Mouse (Mus musculus) gastrocnemius, adult 2 months (tissue): ENCODE data around the gene Hapln1. TPM values are rescaled to one million over a fixed set of nuclear protein-coding genes. Genes with fewer than 3 reads are reported as not detected.

Experiments used
- DNase-seq: peaks from one replicate; pipeline ENCODE4 v3.0.0; 2022
- H3K27ac ChIP-seq: fragments of 200-600 bp; 2 replicates; pipeline ENCODE4 v1.8.1; 2022; ENCODE audit warnings: mild to moderate bottlenecking
- H3K4me3 ChIP-seq: fragments of 200-600 bp; 2 replicates; pipeline ENCODE4 v1.8.1; 2022; ENCODE audit warnings: mild to moderate bottlenecking, moderate library complexity
- CTCF ChIP-seq: fragments of 200-600 bp; IDR thresholded peaks from 2 replicates; pipeline ENCODE4 v1.8.1; 2022; ENCODE audit warnings: antibody characterized with exemption, mild to moderate bottlenecking, moderate library complexity
- intact Hi-C: fragments of 180-260 bp; cut with DNase I; formaldehyde crosslinking; loops from one replicate; pipeline ENCODE4 v1.15.1; 2025
- total RNA-seq, 2 experiments: library from RNA; stranded (reverse); gene quantifications; 2 replicates each; pipeline ENCODE4 v1.2.3; 2021

Hapln1 gene
- total RNA-seq, 2 experiments from 2014 or later: 0.20 TPM; not detected in 1

- intact Hi-C loops: no loop called here
- no peak overlapping the region for H3K27ac ChIP-seq
- no peak for TF ChIP-seq CTCF
- no peak overlapping the region for H3K4me3 ChIP-seq
- no peak for DNase-seq
Observed at GRCm38 (mm10) chr13:89637012-89637411, 97.4 kb downstream of the Hapln1 start.

GRCm38 (mm10) chr13:89645589-89645988 is 106.0 kb downstream of the Hapln1 start:
- TF ChIP-seq CTCF: no peak
- intact Hi-C loops: no loop called here
- H3K4me3 ChIP-seq: no peak overlapping the region
- H3K27ac ChIP-seq: no peak overlapping the region
- DNase-seq: no peak

DNA sequence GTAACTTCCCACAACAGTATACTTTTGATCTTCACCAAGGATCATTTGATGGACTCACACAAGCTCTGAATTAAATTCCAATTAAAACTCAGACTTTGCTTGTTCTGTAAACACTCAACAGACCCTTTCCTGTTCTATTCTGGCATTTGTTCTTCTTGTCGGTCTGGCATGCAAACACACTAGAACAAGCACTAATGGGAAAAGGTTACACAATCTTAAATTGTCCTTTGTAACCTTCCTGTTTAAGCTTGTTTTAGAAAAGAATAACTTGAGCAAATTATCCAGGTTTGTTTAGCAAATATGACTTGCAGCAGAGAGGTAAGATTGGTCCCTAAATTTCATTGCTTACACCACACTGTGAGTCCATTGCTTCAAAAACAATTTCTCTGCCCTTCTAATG is 113.2 kb downstream of the Hapln1 start:
- DNase-seq: no peak
- Histone ChIP-seq H3K27ac (no peak overlapping the region), H3K4me3 (no peak overlapping the region)
- no peak for TF ChIP-seq CTCF
- intact Hi-C loops: no loop called here

DNA sequence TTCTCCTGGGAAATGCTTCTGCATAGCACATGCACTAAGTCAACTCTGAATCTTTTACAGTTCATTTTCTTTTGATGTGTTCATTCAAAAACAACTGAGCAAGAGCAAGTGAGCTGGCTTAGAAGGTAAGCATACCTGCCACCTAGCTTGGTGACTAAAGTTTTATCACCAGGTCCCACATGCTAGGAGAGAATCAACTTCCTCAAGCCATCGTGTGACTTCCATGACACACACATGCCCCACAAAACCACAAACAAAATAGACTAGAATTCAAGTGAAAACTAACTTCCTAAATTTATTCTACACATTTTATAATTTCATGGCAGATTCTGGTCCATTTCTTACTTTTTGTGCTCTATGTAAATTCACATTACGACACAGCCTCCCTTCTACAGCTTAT is 113.7 kb downstream of the Hapln1 start:
- no peak for DNase-seq
- H3K4me3 ChIP-seq: no peak overlapping the region
- intact Hi-C loops: no loop called here
- no peak overlapping the region for H3K27ac ChIP-seq
- TF ChIP-seq CTCF: no peak

GRCm38 (mm10) chr13:89657046-89657445 is 117.5 kb downstream of the Hapln1 start:
- no peak for DNase-seq
- Histone ChIP-seq H3K27ac (no peak overlapping the region), H3K4me3 (no peak overlapping the region)
- intact Hi-C loops: no loop called here
- no peak for TF ChIP-seq CTCF

Other genes starting within 250 kb of the Hapln1 start
- gene Vcan, start 202.7 kb downstream of the Hapln1 start, total RNA-seq: 1 to 10 TPM; 3.1 to 5.7 TPM